14 mouse cellular contexts compared by ENCODE assay signal in the genomic region with DNA sequence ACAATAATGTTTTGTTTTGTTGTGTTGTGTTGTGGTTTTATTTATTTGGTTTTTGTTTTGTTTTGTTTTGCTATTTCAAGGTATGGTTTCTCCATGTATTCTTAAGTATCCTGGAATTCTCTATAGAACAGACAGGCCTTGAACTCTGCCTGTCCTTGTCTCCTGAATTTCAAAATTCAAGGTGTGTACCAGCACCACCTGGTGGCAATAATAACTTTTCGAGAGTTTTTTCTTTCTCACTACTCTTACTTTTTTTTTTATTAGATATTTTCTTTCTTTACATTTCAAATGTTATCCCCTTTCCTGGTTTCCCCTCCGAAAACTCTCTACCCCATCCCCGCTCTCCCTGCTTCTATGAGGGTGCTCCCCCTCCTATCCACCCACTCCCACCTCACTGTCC.
"Had no signal": no experiment of that assay in that cellular context is flagged by ENCODE, and none has a peak within 500 bp of the region (broad histone marks: within the 10 kb centered on the region; RNA-seq: fewer than 3 reads in every experiment).

No protein-coding gene starts in this region.

- H3K27ac ChIP-seq: limb, embryonic 12.5 days; liver, embryonic 13.5 days; midbrain, embryonic 13.5 days; neural tube, embryonic 13.5 days; stomach, embryonic 15.5 days had no signal

- DNase-seq: kidney, adult 11 months; kidney, postnatal 10 days; kidney, postnatal 4 days; liver; liver, embryonic 13.5 days; liver, postnatal 0 days; lung, postnatal 36 days; retina, postnatal 1 day; thymus, adult 2 months; thymus, postnatal 25 days had no signal

- H3K4me3 ChIP-seq: limb, embryonic 12.5 days; liver, embryonic 13.5 days; midbrain, embryonic 13.5 days; neural tube, embryonic 13.5 days; stomach, embryonic 15.5 days had no signal

- H3K4me1 ChIP-seq: limb, embryonic 12.5 days; liver, embryonic 13.5 days; neural tube, embryonic 13.5 days; stomach, embryonic 15.5 days had no signal

- H3K36me3 ChIP-seq: limb, embryonic 12.5 days; liver, embryonic 13.5 days; midbrain, embryonic 13.5 days; neural tube, embryonic 13.5 days; stomach, embryonic 15.5 days had no signal

- H3K27me3 ChIP-seq: limb, embryonic 12.5 days; liver, embryonic 13.5 days; midbrain, embryonic 13.5 days; neural tube, embryonic 13.5 days; stomach, embryonic 15.5 days had no signal

- H3K9ac ChIP-seq: limb, embryonic 12.5 days; liver, embryonic 13.5 days; liver, postnatal 0 days; midbrain, embryonic 13.5 days; neural tube, embryonic 13.5 days; stomach, embryonic 15.5 days had no signal

- ATAC-seq: liver, postnatal 0 days; midbrain, embryonic 13.5 days had no signal

- H3K4me2 ChIP-seq: limb, embryonic 12.5 days; liver, embryonic 13.5 days; midbrain, embryonic 13.5 days; neural tube, embryonic 13.5 days; stomach, embryonic 15.5 days had no signal

- H3K9me3 ChIP-seq: limb, embryonic 12.5 days; liver, embryonic 13.5 days; midbrain, embryonic 13.5 days; neural tube, embryonic 13.5 days; stomach, embryonic 15.5 days had no signal
